Mouse (Mus musculus) lung, postnatal 0 days (tissue): ENCODE measurements at regions not wholly inside any gene's neighbourhood (a gene's known extent, or its start where the extent isn't known, plus 50 kb on each side); places are given as distances from the start of the nearest gene placed in this dataset.
A peak's percentile ranks its signal among the peaks of the same experiment; 100 is the strongest.

Source experiments
- CTCF ChIP-seq: IDR thresholded peaks from 2 replicates; pipeline ENCODE4 v1.5.1; 2016; ENCODE audit warnings: antibody characterized with exemption, mild to moderate bottlenecking
- EP300 ChIP-seq: IDR thresholded peaks from 2 replicates; pipeline ENCODE4 v1.6.1; 2016; ENCODE audit warnings: antibody characterized with exemption, mild to moderate bottlenecking, control low read depth

- TF ChIP-seq CTCF: no peak
- peak; percentile 87 for TF ChIP-seq EP300
Observed at GRCm38 (mm10) chr10:9529408-9529807, 145.6 kb downstream of the Samd5 start.
